Mouse (Mus musculus): Measurements from ENCODE around the gene Mas1. TPM values are rescaled to one million over a fixed set of nuclear protein-coding genes. Genes with fewer than 3 reads are reported as not detected.

Gene Mas1
- polyA plus RNA-seq, 1 experiment from 2014 or later, result 1.2 TPM

GRCm38 (mm10) chr17:12868640-12869039 lies 697 bp upstream of the Mas1 start:
- peak overlapping the region; percentile 66 for H3K27ac ChIP-seq
- ATAC-seq (ENCODE audit: insufficient number of reproducible peaks, insufficient read depth, low FRiP score, low TSS enrichment, low read depth), result peak; percentile 60; the same call in 1 of the 2 replicates
- H3K9me3 ChIP-seq, result no peaks in the 10 kb centered on the region
- no peak overlapping the region for H3K4me3 ChIP-seq
- 3% methylated on average over 4 of the region's 4 CpGs for WGBS
- H3K36me3 ChIP-seq, result no peaks in the 10 kb centered on the region
- H3K4me2 ChIP-seq, result no peak overlapping the region
- no peak overlapping the region for H3K9ac ChIP-seq
- peaks cover 53% of the 10 kb centered on the region for H3K4me1 ChIP-seq
- 0 out of 2 replicates have a peak, but pooled peaks cover 3% of the 10 kb centered on the region for H3K27me3 ChIP-seq

GRCm38 (mm10) chr17:12866853-12867252 lies 1.1 kb downstream of the Mas1 start:
- Histone ChIP-seq H3K27ac (no peak overlapping the region), H3K36me3 (no peaks in the 10 kb centered on the region), H3K27me3 (0 out of 2 replicates have a peak, but pooled peaks cover 3% of the 10 kb centered on the region), H3K4me1 (peaks cover 37% of the 10 kb centered on the region), H3K4me3 (no peak overlapping the region), H3K9ac (no peak overlapping the region), H3K4me2 (no peak overlapping the region), H3K9me3 (no peaks in the 10 kb centered on the region)
- no peak for ATAC-seq (ENCODE audit: insufficient number of reproducible peaks, insufficient read depth, low FRiP score, low TSS enrichment, low read depth)
- WGBS, result 87% methylated on average over 10 of the region's 10 CpGs

GRCm38 (mm10) chr17:12865407-12865806 lies 2.5 kb downstream of the Mas1 start:
- no peak overlapping the region for H3K9ac ChIP-seq
- 56% methylated on average over 3 of the region's 3 CpGs for WGBS
- H3K4me1 ChIP-seq, result peaks cover 28% of the 10 kb centered on the region
- ATAC-seq (ENCODE audit: insufficient number of reproducible peaks, insufficient read depth, low FRiP score, low TSS enrichment, low read depth), result no peak
- no peak overlapping the region for H3K4me2 ChIP-seq
- H3K4me3 ChIP-seq, result no peak overlapping the region
- H3K36me3 ChIP-seq, result no peaks in the 10 kb centered on the region
- no peak overlapping the region for H3K27ac ChIP-seq
- no peaks in the 10 kb centered on the region for H3K9me3 ChIP-seq
- H3K27me3 ChIP-seq, result no peaks in the 10 kb centered on the region

- H3K4me3 ChIP-seq, result no peak overlapping the region
- H3K9ac ChIP-seq, result no peak overlapping the region
- H3K4me1 ChIP-seq, result peaks cover 18% of the 10 kb centered on the region
- ATAC-seq (ENCODE audit: insufficient number of reproducible peaks, insufficient read depth, low FRiP score, low TSS enrichment, low read depth), result no peak
- no peaks in the 10 kb centered on the region for H3K27me3 ChIP-seq
- H3K27ac ChIP-seq, result no peak overlapping the region
- H3K9me3 ChIP-seq, result no peaks in the 10 kb centered on the region
- H3K4me2 ChIP-seq, result no peak overlapping the region
- H3K36me3 ChIP-seq, result no peaks in the 10 kb centered on the region
These were observed 3.8 kb downstream of the Mas1 start for GRCm38 (mm10) chr17:12864111-12864510.

GRCm38 (mm10) chr17:12859006-12859520 lies 8.9 kb downstream of the Mas1 start:
- Histone ChIP-seq H3K4me3 (no peak overlapping the region), H3K4me2 (no peak overlapping the region), H3K4me1 (peaks cover 6% of the 10 kb centered on the region; the same call in 1 of the 2 replicates), H3K9ac (no peak overlapping the region), H3K9me3 (no peaks in the 10 kb centered on the region), H3K36me3 (no peaks in the 10 kb centered on the region), H3K27me3 (no peaks in the 10 kb centered on the region), H3K27ac (no peak overlapping the region)
- 77% methylated on average over 8 of the region's 8 CpGs for WGBS
- ATAC-seq (ENCODE audit: insufficient number of reproducible peaks, insufficient read depth, low FRiP score, low TSS enrichment, low read depth), result no peak

- H3K9me3 ChIP-seq, result no peaks in the 10 kb centered on the region
- no peak overlapping the region for H3K4me2 ChIP-seq
- no peak overlapping the region for H3K9ac ChIP-seq
- ATAC-seq (ENCODE audit: insufficient number of reproducible peaks, insufficient read depth, low FRiP score, low TSS enrichment, low read depth), result no peak
- WGBS, result 31% methylated on average over 4 of the region's 4 CpGs
- no peaks in the 10 kb centered on the region for H3K36me3 ChIP-seq
- no peak overlapping the region for H3K27ac ChIP-seq
- H3K4me3 ChIP-seq, result no peak overlapping the region
- H3K4me1 ChIP-seq, result peaks cover 6% of the 10 kb centered on the region; the same call in 1 of the 2 replicates
- H3K27me3 ChIP-seq, result no peaks in the 10 kb centered on the region
These were observed 9.9 kb downstream of the Mas1 start for GRCm38 (mm10) chr17:12858072-12858471.

GRCm38 (mm10) chr17:12857395-12857794 lies 10.5 kb downstream of the Mas1 start:
- 34% methylated on average over 3 of the region's 3 CpGs for WGBS
- Histone ChIP-seq H3K9ac (no peak overlapping the region), H3K36me3 (no peaks in the 10 kb centered on the region), H3K4me1 (peaks cover 6% of the 10 kb centered on the region; the same call in 1 of the 2 replicates), H3K27me3 (no peaks in the 10 kb centered on the region), H3K4me3 (no peak overlapping the region), H3K9me3 (no peaks in the 10 kb centered on the region), H3K4me2 (no peak overlapping the region), H3K27ac (no peak overlapping the region)
- ATAC-seq (ENCODE audit: insufficient number of reproducible peaks, insufficient read depth, low FRiP score, low TSS enrichment, low read depth), result no peak

GRCm38 (mm10) chr17:12854386-12854785 lies 13.6 kb downstream of the Mas1 start:
- no peaks in the 10 kb centered on the region for H3K36me3 ChIP-seq
- no peak overlapping the region for H3K27ac ChIP-seq
- H3K9ac ChIP-seq, result no peak overlapping the region
- H3K9me3 ChIP-seq, result no peaks in the 10 kb centered on the region
- no peak for ATAC-seq (ENCODE audit: insufficient number of reproducible peaks, insufficient read depth, low FRiP score, low TSS enrichment, low read depth)
- H3K4me2 ChIP-seq, result no peak overlapping the region
- H3K4me1 ChIP-seq, result peaks cover 6% of the 10 kb centered on the region; the same call in 1 of the 2 replicates
- H3K4me3 ChIP-seq, result no peak overlapping the region
- H3K27me3 ChIP-seq, result no peaks in the 10 kb centered on the region
- 92% methylated on average over 11 of the region's 11 CpGs for WGBS

GRCm38 (mm10) chr17:12853821-12854220 lies 14.1 kb downstream of the Mas1 start:
- Histone ChIP-seq H3K9ac (no peak overlapping the region), H3K4me1 (peaks cover 6% of the 10 kb centered on the region; the same call in 1 of the 2 replicates), H3K27ac (no peak overlapping the region), H3K4me3 (no peak overlapping the region), H3K36me3 (no peaks in the 10 kb centered on the region), H3K9me3 (no peaks in the 10 kb centered on the region), H3K27me3 (no peaks in the 10 kb centered on the region), H3K4me2 (no peak overlapping the region)
- ATAC-seq (ENCODE audit: insufficient number of reproducible peaks, insufficient read depth, low FRiP score, low TSS enrichment, low read depth), result no peak
- 81% methylated on average over 2 of the region's 2 CpGs for WGBS

- no peak for ATAC-seq (ENCODE audit: insufficient number of reproducible peaks, insufficient read depth, low FRiP score, low TSS enrichment, low read depth)
- no peak overlapping the region for H3K4me3 ChIP-seq
- no peak overlapping the region for H3K9ac ChIP-seq
- no peak overlapping the region for H3K27ac ChIP-seq
- WGBS, result 73% methylated on average over 11 of the region's 11 CpGs
- H3K4me2 ChIP-seq, result no peak overlapping the region
- no peaks in the 10 kb centered on the region for H3K36me3 ChIP-seq
- no peaks in the 10 kb centered on the region for H3K9me3 ChIP-seq
- H3K27me3 ChIP-seq, result no peaks in the 10 kb centered on the region
- H3K4me1 ChIP-seq, result peaks cover 3% of the 10 kb centered on the region
These were observed 16.3 kb downstream of the Mas1 start for GRCm38 (mm10) chr17:12851689-12852088.

- H3K4me1 ChIP-seq, result peaks cover 19% of the 10 kb centered on the region
- no peaks in the 10 kb centered on the region for H3K36me3 ChIP-seq
- no peaks in the 10 kb centered on the region for H3K9me3 ChIP-seq
- H3K4me2 ChIP-seq, result no peak overlapping the region
- H3K27ac ChIP-seq, result no peak overlapping the region
- H3K27me3 ChIP-seq, result no peaks in the 10 kb centered on the region
- no peak overlapping the region for H3K4me3 ChIP-seq
- H3K9ac ChIP-seq, result no peak overlapping the region
- 89% methylated on average over 8 of the region's 8 CpGs for WGBS
- ATAC-seq (ENCODE audit: insufficient number of reproducible peaks, insufficient read depth, low FRiP score, low TSS enrichment, low read depth), result no peak
These were observed 18.1 kb downstream of the Mas1 start for GRCm38 (mm10) chr17:12849778-12850382.

GRCm38 (mm10) chr17:12847736-12848135 lies 20.2 kb downstream of the Mas1 start:
- Histone ChIP-seq H3K9ac (no peak overlapping the region), H3K36me3 (no peaks in the 10 kb centered on the region), H3K4me3 (no peak overlapping the region), H3K27me3 (no peaks in the 10 kb centered on the region), H3K27ac (no peak overlapping the region), H3K4me2 (no peak overlapping the region), H3K4me1 (peaks cover 26% of the 10 kb centered on the region), H3K9me3 (no peaks in the 10 kb centered on the region)
- WGBS, result 54% methylated on average over 4 of the region's 4 CpGs
- no peak for ATAC-seq (ENCODE audit: insufficient number of reproducible peaks, insufficient read depth, low FRiP score, low TSS enrichment, low read depth)

Measured in embryonic facial prominence, embryonic 13.5 days (tissue).